Mouse (Mus musculus) cerebellum, adult 2 months (tissue): ENCODE data around the gene Oaf.

Experiments used
- CTCF ChIP-seq: fragments of 200-500 bp; IDR thresholded peaks from 2 replicates; pipeline ENCODE4 v1.5.1; 2011; ENCODE audit warnings: low read depth, mild to moderate bottlenecking, control low read depth, low read length, moderate library complexity, borderline replicate concordance; ENCODE audit not compliant: insufficient read depth
- POLR2A ChIP-seq: fragments of 200-500 bp; IDR thresholded peaks from 2 replicates; pipeline ENCODE4 v1.6.1; 2011; ENCODE audit warnings: low read length, control low read depth, borderline replicate concordance; ENCODE audit not compliant: insufficient read depth

- TF ChIP-seq CTCF (no peak), POLR2A (no peak)
These were observed 25.5 kb upstream of the Oaf start for GRCm38 (mm10) chr9:43265194-43265593.
